Mouse (Mus musculus) spleen, postnatal 36 days (tissue): Measurements from ENCODE around the gene Insig2.

Experiments
- DNase-seq, 2 experiments: peaks; one replicate each; pipeline ENCODE4 v3.0.0; 2022; ENCODE audit warnings: low spot score in 2 of 2, mixed read lengths in 1 of 2

The Insig2 gene

GRCm38 (mm10) chr1:121332485-121332884 is at the start of gene Insig2:
Gene Insig2 (minus strand): TSS chr1:121332589.
- no peak for DNase-seq

DNA sequence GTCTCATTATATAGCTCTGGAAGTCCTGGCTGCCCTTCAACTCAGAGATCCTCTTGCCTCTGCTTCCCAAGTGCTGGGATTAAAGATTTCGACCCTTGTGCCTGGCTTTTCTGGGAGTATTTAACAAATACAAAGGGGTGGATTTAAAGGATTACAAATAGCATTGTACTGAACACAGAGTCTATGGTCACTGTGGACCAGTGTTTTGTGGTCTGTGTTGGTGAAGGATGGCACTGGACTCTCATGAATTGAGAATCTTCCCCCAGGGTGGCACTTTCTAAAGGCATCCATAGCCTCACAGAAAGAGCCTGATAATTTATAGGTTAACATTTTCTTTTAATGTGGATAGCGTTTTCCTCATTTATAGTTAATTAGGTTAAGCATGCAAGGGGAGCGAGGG is 49.2 kb upstream of the Insig2 start:
- DNase-seq: no peak

GRCm38 (mm10) chr1:121380033-121380432 is 47.6 kb upstream of the Insig2 start:
- DNase-seq: no peak

DNA sequence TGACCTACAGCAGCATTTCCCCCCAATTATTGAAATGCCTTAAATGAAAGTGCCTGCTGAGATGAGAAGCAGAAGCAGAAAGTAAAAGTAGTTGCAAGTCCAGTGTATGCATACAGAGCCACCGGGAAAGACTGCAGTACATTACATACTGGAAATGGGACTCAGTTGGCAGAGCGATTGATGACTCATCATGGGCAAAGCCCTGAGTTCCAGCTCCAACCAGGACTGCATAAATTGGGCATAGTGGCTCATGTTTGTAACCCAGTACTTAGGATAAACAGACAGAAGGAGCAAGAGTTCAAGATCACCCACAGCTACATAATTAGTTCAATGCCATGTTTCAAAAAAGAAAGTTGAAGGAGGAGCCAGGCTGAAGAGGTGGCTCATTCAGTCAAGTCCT is 45.5 kb upstream of the Insig2 start:
- DNase-seq: no peak

DNA sequence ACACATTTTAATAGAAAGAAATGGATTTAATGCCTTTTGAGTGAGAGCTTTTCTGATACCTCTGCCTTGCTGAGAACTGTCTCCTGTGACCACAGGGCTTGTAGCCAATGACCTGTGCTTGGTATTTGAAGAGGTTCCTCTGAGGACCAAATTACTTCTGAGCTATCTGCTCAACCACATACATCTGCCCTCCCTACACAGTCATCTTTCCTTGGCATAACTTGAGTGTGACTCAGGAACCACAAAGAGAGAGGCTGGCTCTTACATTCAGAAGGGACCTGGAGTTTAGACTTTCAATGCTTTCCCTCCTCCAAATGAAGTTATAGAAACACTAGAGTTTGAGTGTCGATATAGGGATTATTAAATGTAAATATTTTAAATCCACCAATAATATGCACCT is 45.0 kb upstream of the Insig2 start:
- no peak for DNase-seq

DNA sequence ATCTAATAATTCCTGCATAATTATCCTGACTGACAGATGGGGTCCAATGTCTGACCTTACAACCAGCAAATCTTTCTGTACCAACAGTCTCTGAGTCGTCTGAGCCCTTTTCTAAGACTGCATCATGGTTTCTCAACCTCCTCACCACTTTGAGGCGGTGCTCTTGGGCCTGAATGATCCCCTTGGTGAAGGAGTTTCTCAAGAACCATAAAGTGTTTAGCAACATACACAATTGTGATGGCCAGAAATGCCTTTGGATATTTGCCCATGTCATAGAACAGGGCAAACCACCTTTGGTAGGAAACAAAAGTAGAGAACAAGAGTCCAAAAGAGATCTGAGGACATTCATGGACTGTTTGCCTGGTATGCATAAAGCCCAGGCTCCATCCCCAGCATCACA is 41.2 kb upstream of the Insig2 start:
- DNase-seq: no peak

DNA sequence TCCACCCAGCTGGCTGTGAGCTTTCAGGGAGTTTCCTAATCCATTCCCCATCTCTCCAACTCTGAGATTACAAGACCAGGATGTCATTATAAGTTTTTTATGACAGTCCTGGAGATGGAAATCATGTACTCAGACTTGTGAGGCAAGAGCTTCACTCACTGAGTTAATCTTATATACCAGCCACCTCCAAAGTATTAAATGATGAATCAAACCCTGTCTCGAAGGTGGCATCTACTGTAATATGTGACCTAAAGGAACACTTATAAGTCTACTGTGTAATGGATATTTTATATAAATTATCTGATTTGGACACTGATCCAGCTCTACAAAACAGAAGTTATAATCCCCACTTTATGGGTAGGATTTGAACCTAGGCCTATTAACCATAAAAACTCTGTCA is 40.3 kb upstream of the Insig2 start:
- no peak for DNase-seq

GRCm38 (mm10) chr1:121371449-121371848 is 39.1 kb upstream of the Insig2 start:
- no peak for DNase-seq

- DNase-seq: no peak
Measured at GRCm38 (mm10) chr1:121367257-121367656, 34.9 kb upstream of the Insig2 start.

GRCm38 (mm10) chr1:121360561-121360960 is 28.2 kb upstream of the Insig2 start:
- DNase-seq: no peak

- no peak for DNase-seq
Measured at GRCm38 (mm10) chr1:121359680-121360079, 27.3 kb upstream of the Insig2 start.

GRCm38 (mm10) chr1:121353779-121354178 is 21.4 kb upstream of the Insig2 start:
- no peak for DNase-seq

DNA sequence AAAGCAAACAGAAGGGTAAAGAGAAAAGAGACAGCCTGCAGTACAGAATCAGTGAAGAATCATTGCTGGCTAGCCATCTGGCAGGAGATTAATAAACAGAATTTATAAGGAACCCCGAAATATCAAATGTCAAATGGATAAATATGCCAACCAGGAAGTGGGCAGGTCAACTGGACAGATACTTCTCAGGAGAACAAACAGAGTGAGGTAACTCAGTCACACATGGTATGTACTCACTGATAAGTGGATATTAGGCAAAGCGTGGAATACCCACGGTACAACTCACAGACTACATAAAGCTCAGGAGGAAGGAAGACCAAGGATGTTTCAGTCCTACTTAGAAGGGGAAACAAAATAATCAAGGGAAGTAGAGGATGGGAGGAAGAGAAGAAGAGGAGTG is 18.6 kb upstream of the Insig2 start:
- no peak for DNase-seq

GRCm38 (mm10) chr1:121350616-121351015 is 18.2 kb upstream of the Insig2 start:
- no peak for DNase-seq

- no peak for DNase-seq
Measured at GRCm38 (mm10) chr1:121348875-121349847, 16.8 kb upstream of the Insig2 start.

GRCm38 (mm10) chr1:121343966-121344365 is 11.6 kb upstream of the Insig2 start:
- DNase-seq: no peak

DNA sequence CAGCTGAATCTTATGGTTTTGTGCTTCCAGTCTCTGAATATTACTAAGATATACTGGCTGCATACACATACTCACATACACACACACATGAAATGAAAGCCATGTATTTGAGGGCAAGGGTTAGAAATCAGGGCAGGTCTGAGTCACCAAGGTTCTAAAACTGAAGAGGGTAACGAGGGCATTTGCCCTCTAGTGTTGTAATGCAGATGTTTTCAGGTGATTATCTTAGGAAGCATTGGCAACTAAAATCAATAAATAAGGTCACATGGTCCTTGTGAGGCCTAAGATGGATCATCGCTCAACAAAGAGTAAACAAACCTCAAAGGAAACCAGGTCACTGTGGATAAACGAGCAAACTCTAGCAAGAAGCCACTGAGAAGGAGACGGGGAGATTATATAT is 3.4 kb upstream of the Insig2 start:
- DNase-seq: no peak

DNA sequence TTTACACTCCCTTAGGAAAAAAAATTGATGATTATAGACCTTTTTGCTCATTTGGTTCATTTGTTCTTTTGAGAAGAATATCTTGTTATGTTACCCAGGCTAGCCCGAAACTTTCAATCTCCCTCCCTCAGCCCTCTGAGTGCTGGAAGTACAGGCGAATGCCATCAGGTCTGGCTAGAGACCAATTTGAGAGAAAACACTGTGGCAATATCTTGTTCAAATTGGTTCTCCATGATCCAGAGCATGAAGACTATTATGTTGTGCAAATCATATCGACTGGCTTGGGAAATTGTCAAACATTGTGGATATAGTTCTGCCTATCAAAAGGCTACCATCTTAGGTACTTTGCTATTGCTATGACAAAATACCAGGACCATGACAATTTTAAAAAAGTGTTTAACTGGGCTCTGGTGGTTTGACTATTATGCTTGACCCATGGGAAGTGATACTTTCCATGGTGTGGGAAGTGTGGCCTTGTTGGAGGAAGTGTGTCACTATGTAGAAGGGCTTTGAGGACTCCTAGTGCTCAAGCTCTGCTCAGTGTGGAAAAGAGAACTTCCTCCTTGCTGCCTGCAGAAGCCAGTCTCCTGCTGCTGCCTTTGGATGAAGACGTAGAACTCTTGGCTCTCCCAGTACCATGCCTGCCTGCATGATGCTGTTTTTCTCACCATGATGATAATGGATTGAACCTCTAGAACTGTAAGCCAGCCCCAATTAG is 1.8 kb upstream of the Insig2 start:
- no peak for DNase-seq

DNA sequence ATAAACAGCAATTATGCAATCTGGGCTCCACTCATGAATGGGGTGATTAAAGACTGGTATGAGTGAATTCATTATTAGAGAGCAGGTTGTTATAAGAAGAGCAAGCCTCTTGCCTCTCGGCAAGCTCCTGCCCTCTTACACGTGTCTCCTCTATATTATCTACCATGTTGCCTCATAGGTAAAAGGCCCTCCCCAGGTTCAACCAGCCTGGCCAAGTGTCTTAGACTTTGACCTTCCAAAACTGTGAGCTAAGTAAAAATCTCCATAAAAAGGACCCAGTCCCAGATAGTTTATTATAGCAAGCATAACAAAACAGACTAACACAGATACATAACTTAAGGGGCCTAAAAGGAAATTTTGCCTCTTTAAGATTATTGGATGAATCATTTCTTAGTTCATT is 1.8 kb downstream of the Insig2 start:
- DNase-seq: no peak

DNA sequence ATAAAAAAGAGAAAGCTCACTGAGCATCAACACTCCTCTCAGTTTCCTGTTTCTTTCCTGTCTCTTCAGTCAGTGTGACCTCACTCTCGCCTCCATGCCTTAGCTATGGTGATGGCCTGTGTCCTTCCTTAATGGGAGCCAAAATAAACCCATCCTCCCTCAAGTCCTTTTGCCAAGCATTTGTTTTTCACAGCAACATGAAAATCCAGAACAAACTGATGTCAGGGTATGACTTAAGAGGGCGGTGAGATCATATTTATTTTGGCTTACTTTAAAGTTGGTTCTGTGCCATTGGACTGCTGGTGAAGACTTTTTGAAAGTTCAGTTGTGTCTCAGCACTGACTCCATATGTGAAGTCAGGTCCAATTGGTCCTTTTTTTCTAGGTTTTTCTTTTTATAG is 3.0 kb downstream of the Insig2 start:
- DNase-seq: no peak

DNA sequence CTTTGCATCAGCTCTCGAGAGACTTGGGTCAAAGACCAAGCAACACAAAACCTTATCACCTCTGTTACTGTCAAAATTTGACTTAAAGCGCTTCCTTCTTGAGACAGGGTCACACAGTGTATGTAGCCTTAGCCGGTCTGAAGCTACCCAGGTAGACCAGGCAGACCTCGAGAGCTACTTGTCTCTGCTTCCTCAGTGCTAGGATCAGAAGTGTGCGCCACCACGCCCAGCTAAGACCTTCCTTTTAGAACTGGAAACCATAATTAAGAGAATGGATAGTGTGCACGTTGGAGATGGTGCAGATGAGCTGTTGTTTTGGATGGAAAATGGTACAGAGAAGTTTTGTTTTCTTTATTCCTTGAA is 4.2 kb downstream of the Insig2 start:
- DNase-seq: no peak

DNA sequence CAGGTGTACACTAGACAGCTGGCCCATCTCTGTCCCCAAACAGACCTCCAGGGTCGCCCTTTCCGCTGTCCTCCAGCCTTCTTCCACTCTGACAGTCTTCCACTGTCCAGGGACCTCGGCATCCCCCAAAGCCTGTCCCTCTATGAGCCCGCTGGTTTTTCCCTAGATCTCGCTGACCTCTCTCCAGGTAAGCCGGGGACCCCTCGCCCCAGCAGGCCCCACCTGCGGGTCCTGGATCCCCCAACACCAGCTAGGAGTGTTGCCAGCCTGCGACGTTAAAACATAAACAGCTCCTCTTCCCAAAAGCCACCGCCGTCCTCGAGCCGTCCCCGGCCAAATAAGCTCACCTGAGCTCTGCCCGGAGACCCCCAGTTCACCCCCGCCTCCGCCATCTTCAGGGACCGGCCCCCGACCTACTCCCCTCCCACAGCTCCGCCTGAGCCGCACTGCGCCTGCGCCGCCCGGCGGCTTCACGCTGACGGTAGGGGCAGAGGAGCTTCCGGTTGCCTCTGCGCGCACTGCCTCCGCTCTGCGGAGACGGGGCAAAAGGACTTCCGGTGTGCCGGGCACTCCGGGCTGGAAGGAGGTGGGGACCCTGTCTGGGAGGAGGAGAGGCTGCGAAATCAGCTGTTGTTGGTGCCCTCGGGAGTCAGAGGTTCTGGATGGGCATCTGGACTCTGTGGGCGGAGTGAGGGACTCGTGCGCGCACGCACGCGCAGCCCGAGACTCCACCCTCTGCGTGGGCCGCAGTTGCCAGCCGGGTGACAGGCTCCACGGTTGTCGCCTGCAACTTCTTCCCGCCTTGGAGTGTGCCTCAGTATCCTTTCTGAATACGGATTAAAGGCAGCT is 4.8 kb downstream of the Insig2 start:
- peak; percentile 93 to 94 for DNase-seq
